Mouse (Mus musculus) erythroblast, embryonic 14.5 days (primary cell): ENCODE results near the gene Lsp1.

Experiments
- GATA1 ChIP-seq: IDR thresholded peaks from 2 replicates; pipeline ENCODE4 v1.6.1; 2012; ENCODE audit warnings: low read length, inconsistent platforms, mixed read lengths
- TAL1 ChIP-seq: IDR thresholded peaks from 3 replicates; pipeline ENCODE4 v1.6.1; 2012; ENCODE audit warnings: low read length, inconsistent platforms, mixed read lengths

DNA sequence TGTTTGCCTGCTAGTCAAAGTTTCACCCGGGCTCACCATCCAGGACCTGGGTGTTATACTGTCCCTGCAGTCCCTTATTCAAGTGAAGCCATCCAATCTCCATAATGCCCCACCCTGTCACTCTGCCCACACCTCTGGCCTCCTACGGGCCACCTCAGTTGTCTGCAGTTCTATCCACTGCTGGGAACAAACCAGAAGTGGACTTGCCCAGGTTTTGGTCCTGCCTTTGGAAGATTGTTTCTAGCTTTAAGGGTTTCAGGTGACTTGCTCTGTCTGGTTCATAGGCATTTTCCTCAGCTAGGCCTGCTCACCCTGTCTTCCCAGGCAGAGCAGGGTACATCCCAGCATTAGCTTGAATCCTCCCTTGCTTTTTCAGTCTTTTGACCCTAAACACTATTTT, 5.4 kb upstream of the Lsp1 start:
- TF ChIP-seq GATA1 (no peak), TAL1 (no peak)
